Mouse (Mus musculus): ENCODE data around the gene Taok2.

GRCm38 (mm10) chr7:126898102-126898990 lies 13.8 kb upstream of the Taok2 start:
- TF ChIP-seq POLR2A (IDR thresholded peaks at IDR 0.05; ENCODE audit: borderline replicate concordance, insufficient read depth, low read length) = peak; percentile 99
- no peak for TF ChIP-seq CTCF (IDR thresholded peaks at IDR 0.05; ENCODE audit: borderline replicate concordance, insufficient read depth, low read depth, low read length)

Measured in cerebellum, adult 2 months (tissue).